Mouse (Mus musculus) MEL (cell line): ENCODE results near the gene Tspan14. TPM values are rescaled to one million over a fixed set of nuclear protein-coding genes. Genes with fewer than 3 reads are reported as not detected.

Experiments used
- DNase-seq: peaks from one replicate; pipeline ENCODE4 v3.0.0; 2011; ENCODE audit warnings: low read depth, low spot score
- H3K27ac ChIP-seq: 2 replicates; pipeline ENCODE4 v1.5.1; 2012; ENCODE audit warnings: low read depth, mild to moderate bottlenecking, control low read depth, low read length, moderate library complexity; ENCODE audit not compliant: control insufficient read depth
- H3K27me3 ChIP-seq, 2 experiments: fragments of 150-350 bp in 1 of 2; sonication (generic) in 1 of 2; 2 replicates each; pipeline ENCODE4 v1.6.1; 2012; ENCODE audit warnings: low read length in 2 of 2, mild to moderate bottlenecking in 2 of 2, improper control_type of control experiment in 1 of 2, moderate library complexity in 1 of 2; ENCODE audit not compliant: insufficient read depth in 2 of 2, control insufficient read depth in 1 of 2
- H3K36me3 ChIP-seq, 2 experiments: 2 replicates each; pipeline ENCODE4 v1.6.1; 2012 to 2014; ENCODE audit warnings: low read length in 2 of 2, improper control_type of control experiment in 1 of 2, inconsistent platforms in 1 of 2, mild to moderate bottlenecking in 1 of 2; ENCODE audit not compliant: insufficient read depth in 2 of 2, control insufficient read depth in 1 of 2
- H3K4me1 ChIP-seq, 2 experiments: fragments of 150-350 bp in 1 of 2; sonication (generic) in 1 of 2; 2 replicates each; pipeline ENCODE4 v1.6.1; 2012; ENCODE audit warnings: low read length in 2 of 2, improper control_type of control experiment in 1 of 2, mild to moderate bottlenecking in 1 of 2; ENCODE audit not compliant: insufficient read depth in 2 of 2, control insufficient read depth in 1 of 2
- H3K4me3 ChIP-seq, 2 experiments: fragments of 150-350 bp in 1 of 2; sonication (generic) in 1 of 2; 2 replicates each; pipeline ENCODE4 v1.5.1; 2012; ENCODE audit warnings: low read depth in 2 of 2, low read length in 2 of 2, mild to moderate bottlenecking in 2 of 2, moderate library complexity in 2 of 2, control low read depth in 1 of 2, improper control_type of control experiment in 1 of 2; ENCODE audit not compliant: control insufficient read depth in 1 of 2, insufficient read depth in 1 of 2
- H3K79me2 ChIP-seq: 2 replicates; pipeline ENCODE4 v1.6.1; 2012; ENCODE audit warnings: mild to moderate bottlenecking, low read length, moderate library complexity; ENCODE audit not compliant: control insufficient read depth, poor library complexity, insufficient read depth
- H3K9ac ChIP-seq: 2 replicates; pipeline ENCODE4 v1.6.1; 2012; ENCODE audit warnings: low read depth, mild to moderate bottlenecking, control low read depth, low read length, moderate library complexity; ENCODE audit not compliant: control insufficient read depth, poor library complexity, severe bottlenecking
- H3K9me3 ChIP-seq: fragments of 150-350 bp; sonication (generic); replicated peaks from 2 replicates; pipeline ENCODE4 v1.6.1; 2012; ENCODE audit warnings: mild to moderate bottlenecking, low read length, improper control_type of control experiment, moderate library complexity; ENCODE audit not compliant: insufficient read depth
- BHLHE40 ChIP-seq: IDR thresholded peaks from 2 replicates; pipeline ENCODE4 v1.6.1; 2012; ENCODE audit warnings: low read depth, mild to moderate bottlenecking, inconsistent platforms, low read length, improper control_type of control experiment, borderline replicate concordance
- CTCF ChIP-seq, 3 experiments: IDR thresholded peaks in 2 of 3; conservative IDR thresholded peaks in 1 of 3; 2 replicates each; pipeline ENCODE4 v1.5.1; 2011 to 2012; ENCODE audit warnings: low read length in 3 of 3, low read depth in 2 of 3, mild to moderate bottlenecking in 2 of 3, improper control_type of control experiment in 1 of 3, inconsistent platforms in 1 of 3, mixed read lengths in 1 of 3, moderate library complexity in 1 of 3; ENCODE audit not compliant: control insufficient read depth in 1 of 3, insufficient read depth in 1 of 3, poor library complexity in 1 of 3, severe bottlenecking in 1 of 3
- EP300 ChIP-seq, 2 experiments: IDR thresholded peaks; 2 replicates each; pipeline ENCODE4 v1.6.1; 2011; ENCODE audit warnings: improper control_type of control experiment in 2 of 2, low read length in 2 of 2, low read depth in 1 of 2, mild to moderate bottlenecking in 1 of 2
- GATA1 ChIP-seq: IDR thresholded peaks from 2 replicates; pipeline ENCODE4 v1.6.1; 2011; ENCODE audit warnings: low read depth, low read length, improper control_type of control experiment
- MAX ChIP-seq: IDR thresholded peaks from 2 replicates; pipeline ENCODE4 v1.6.1; 2011; ENCODE audit warnings: low read length, improper control_type of control experiment
- MAZ ChIP-seq: IDR thresholded peaks from 2 replicates; pipeline ENCODE4 v1.6.1; 2012; ENCODE audit warnings: low read depth, mild to moderate bottlenecking, inconsistent platforms, low read length, improper control_type of control experiment
- MXI1 ChIP-seq: IDR thresholded peaks from 2 replicates; pipeline ENCODE4 v1.6.1; 2011; ENCODE audit warnings: mild to moderate bottlenecking, low read depth, low read length, improper control_type of control experiment
- MYB ChIP-seq: IDR thresholded peaks from 2 replicates; pipeline ENCODE4 v1.6.1; 2011; ENCODE audit warnings: mild to moderate bottlenecking, low read depth, low read length, improper control_type of control experiment
- RAD21 ChIP-seq: IDR thresholded peaks from 2 replicates; pipeline ENCODE4 v1.6.1; 2011; ENCODE audit warnings: mild to moderate bottlenecking, low read depth, low read length, improper control_type of control experiment
- RCOR1 ChIP-seq: IDR thresholded peaks from 2 replicates; pipeline ENCODE4 v1.6.1; 2012; ENCODE audit warnings: low read depth, mild to moderate bottlenecking, inconsistent platforms, low read length, improper control_type of control experiment
- SIN3A ChIP-seq: IDR thresholded peaks from 2 replicates; pipeline ENCODE4 v1.6.1; 2012; ENCODE audit warnings: low read length, improper control_type of control experiment, inconsistent platforms
- TAL1 ChIP-seq: IDR thresholded peaks from 2 replicates; pipeline ENCODE4 v1.6.1; 2012; ENCODE audit warnings: mild to moderate bottlenecking, inconsistent platforms, low read length, moderate library complexity, mixed read lengths
- UBTF ChIP-seq: IDR thresholded peaks from 2 replicates; pipeline ENCODE4 v1.6.1; 2012; ENCODE audit warnings: low read depth, mild to moderate bottlenecking, inconsistent platforms, low read length, improper control_type of control experiment, moderate library complexity, borderline replicate concordance; ENCODE audit not compliant: insufficient read depth
- ZC3H11A ChIP-seq: IDR thresholded peaks from 2 replicates; pipeline ENCODE4 v1.6.1; 2012; ENCODE audit warnings: low read depth, mild to moderate bottlenecking, inconsistent platforms, low read length, improper control_type of control experiment
- ZNF384 ChIP-seq: IDR thresholded peaks from 2 replicates; pipeline ENCODE4 v1.6.1; 2012; ENCODE audit warnings: low read depth, mild to moderate bottlenecking, inconsistent platforms, low read length, improper control_type of control experiment
- polyA plus RNA-seq, 2 experiments: library from polyadenylated mRNA; stranded (reverse) in 1 of 2; unstranded in 1 of 2; fragments of >175 nt in 1 of 2; fragments of >200 nt in 1 of 2; gene quantifications; 2 replicates each; pipeline versions ENCODE4 v1.2.1 to v1.2.4; 2012; ENCODE audit warnings: low replicate concordance in 2 of 2, low read depth in 1 of 2; ENCODE audit not compliant: insufficient read length in 2 of 2, insufficient read depth in 1 of 2, missing spikeins in 1 of 2
- total RNA-seq: library from RNA; depleted of rRNA; stranded (reverse); fragments of 300-350 nt; gene quantifications from 2 replicates; pipeline ENCODE4 v1.2.3, GENCODE M21; 2012

The Tspan14 gene
- total and polyA plus RNA-seq, 3 experiments, result 24.8 to 29.9 TPM; not detected in 1

GRCm38 (mm10) chr14:40948522-40948921 is 18.1 kb downstream of the Tspan14 start:
- no peak for DNase-seq
- H3K4me1 ChIP-seq, result peaks cover 8 to 23% of the 10 kb centered on the region in 2 experiments
- H3K79me2 ChIP-seq, result no peaks in the 10 kb centered on the region
- peak overlapping the region; percentile 52 for H3K9ac ChIP-seq
- no peak overlapping the region for H3K4me3 ChIP-seq
- H3K9me3 ChIP-seq, result no peaks in the 10 kb centered on the region
- H3K36me3 ChIP-seq, result peaks cover 0 to 16% of the 10 kb centered on the region in 2 experiments; a peak in 2 of 4 replicates
- TF ChIP-seq MXI1 (no peak), CTCF (IDR thresholded peaks at IDR 0.05 in 2 of 3, conservative IDR thresholded peaks at IDR 0.05 in 1 of 3; ENCODE audit: control insufficient read depth in 1 of 3, insufficient read depth in 1 of 3, low read depth in 2 of 3, low read length in 3 of 3, poor library complexity in 1 of 3, severe bottlenecking in 1 of 3) (no peak), ZNF384 (no peak), UBTF (no peak)
- peak overlapping the region; percentile 86 for H3K27ac ChIP-seq
- H3K27me3 ChIP-seq, result no peaks in the 10 kb centered on the region

GRCm38 (mm10) chr14:40947431-40948394 is 18.9 kb downstream of the Tspan14 start:
- peak; percentile 86 for DNase-seq
- peak overlapping the region; percentile 20 to 46; a peak in 3 of 4 replicates for H3K4me3 ChIP-seq
- H3K4me1 ChIP-seq, result peaks cover 8 to 28% of the 10 kb centered on the region in 2 experiments
- no peaks in the 10 kb centered on the region for H3K79me2 ChIP-seq
- H3K36me3 ChIP-seq, result peaks cover 0 to 22% of the 10 kb centered on the region in 2 experiments; a peak in 2 of 4 replicates
- no peaks in the 10 kb centered on the region for H3K9me3 ChIP-seq
- peak overlapping the region; percentile 52 for H3K9ac ChIP-seq
- TF ChIP-seq TAL1 (0 out of 2 replicates have a peak, but pooled peaks have one; percentile 15), ZC3H11A (no peak), GATA1 (peak; percentile 79), MXI1 (peak; percentile 33; the same call in 1 of the 2 replicates), MAZ (no peak), BHLHE40 (peak; percentile 55; the same call in 1 of the 2 replicates), RCOR1 (peak; percentile 38), RAD21 (no peak), MYB (no peak), SIN3A (peak; percentile 25; the same call in 1 of the 2 replicates), MAX (0 out of 2 replicates have a peak, but pooled peaks have one; percentile 34), EP300 (IDR thresholded peaks at IDR 0.05; ENCODE audit: low read depth in 1 of 2, low read length in 2 of 2) (peak in 1 of 2 experiments; percentile 44; a peak in 3 of 4 replicates)
- H3K27me3 ChIP-seq, result no peaks in the 10 kb centered on the region
- H3K27ac ChIP-seq, result peak overlapping the region; percentile 86
